8 mouse cellular contexts compared by ENCODE assay signal in the genomic region with DNA sequence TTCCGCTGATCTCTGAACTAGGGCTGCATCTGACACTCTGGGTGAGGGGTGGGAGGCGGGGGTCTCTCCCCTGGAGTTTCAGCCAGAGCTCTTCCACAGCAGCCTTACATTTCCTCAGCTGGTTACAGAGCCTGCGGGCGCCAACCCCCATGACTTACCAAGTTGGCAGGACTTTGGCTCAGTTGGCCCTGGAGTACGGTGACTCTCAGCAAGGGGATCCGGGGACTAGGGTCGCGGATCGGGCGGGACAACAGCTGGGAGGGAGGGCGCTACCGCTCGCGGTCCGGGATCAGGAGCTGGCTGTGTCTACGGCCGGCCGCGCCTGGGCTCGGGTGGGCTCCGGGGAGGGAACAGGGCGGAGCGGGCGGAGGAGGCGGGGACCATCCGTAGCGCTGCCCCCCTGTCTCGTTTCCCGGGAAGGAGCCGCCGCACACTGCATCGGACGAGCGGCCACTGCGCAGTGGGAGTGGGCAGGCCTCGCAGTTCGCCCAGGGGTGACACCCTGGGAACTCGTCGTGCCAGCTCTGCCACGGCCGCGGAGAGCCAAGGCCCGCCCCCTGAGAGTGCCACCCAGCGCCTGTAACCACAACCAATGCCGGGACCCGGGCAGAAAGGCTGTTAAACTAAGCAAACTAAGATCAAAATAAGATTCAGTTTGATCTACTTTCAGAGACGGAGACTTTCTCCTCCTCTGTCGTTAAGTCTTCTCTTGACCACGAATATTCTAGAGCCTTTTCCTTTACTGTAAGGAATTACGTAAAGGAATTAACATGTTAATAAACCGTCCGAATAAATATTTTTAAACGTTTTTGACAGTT. TPM values are rescaled to one million over a fixed set of nuclear protein-coding genes. Genes with fewer than 3 reads are reported as not detected.
DNase-seq lines count a peak whose midpoint lies in the region; ATAC-seq and TF ChIP-seq lines count a peak whose summit lies in the region.

TSS of gene Nod1 (minus strand) at position 502 of the 818 bp plus-strand sequence.

- TF ChIP-seq CTCF in lung, postnatal 0 days (IDR thresholded peaks at IDR 0.05) = peak; percentile 12; the same call in 1 of the 2 replicates

- 4% methylated on average over 43 of the region's 53 CpGs for WGBS in hindbrain, embryonic 11.5 days
- WGBS in lung, postnatal 0 days = under 1% methylated on average over 44 of the region's 53 CpGs

- no peak for DNase-seq in ES-E14 (ENCODE audit: low read depth, low spot score)
- DNase-seq in cerebellum, adult 9-11 months = peak; percentile 39
- DNase-seq in frontal cortex, postnatal 14 days (ENCODE audit: low spot score in 2 of 2) = peak; percentile 9 to 36
- DNase-seq in hindbrain, embryonic 11.5 days (ENCODE audit: low spot score) = peak; percentile 74
- DNase-seq in layer of hippocampus, adult 9-11 months = peak; percentile 86
- peak; percentile 90 for DNase-seq in lung, postnatal 0 days (ENCODE audit: low spot score)
- peak; percentile 72 for DNase-seq in ovary, postnatal 10 days (ENCODE audit: low spot score)
- DNase-seq in thymus, postnatal 10 days (ENCODE audit: low spot score in 2 of 2) = peak; percentile 44 to 55

- H3K4me1 ChIP-seq in ES-E14 (ENCODE audit: control insufficient read depth in 2 of 2, insufficient read depth in 2 of 2, low read length in 2 of 2, poor library complexity in 1 of 2) = peaks cover 0 to 2% of the 10 kb centered on the region in 2 experiments; a peak in 2 of 4 replicates
- no peaks in the 10 kb centered on the region for H3K4me1 ChIP-seq in hindbrain, embryonic 11.5 days (replicated peaks; ENCODE audit: control insufficient read depth, insufficient read depth, low read length)
- peaks cover 8% of the 10 kb centered on the region; the same call in 1 of the 2 replicates for H3K4me1 ChIP-seq in lung, postnatal 0 days (ENCODE audit: insufficient read depth, low read depth, low read length)

- peaks cover 7% of the 10 kb centered on the region; the same call in 1 of the 2 replicates for H3K27me3 ChIP-seq in hindbrain, embryonic 11.5 days (ENCODE audit: control insufficient read depth, insufficient read depth, low read length)
- H3K27me3 ChIP-seq in lung, postnatal 0 days (replicated peaks; ENCODE audit: insufficient read depth, low read length) = no peaks in the 10 kb centered on the region

- peak; percentile 87 for ATAC-seq in hindbrain, embryonic 11.5 days (ENCODE audit: low FRiP score)
- ATAC-seq in lung, postnatal 0 days = peak; percentile 96

- H3K27ac ChIP-seq in ES-E14 (ENCODE audit: insufficient read depth, low read depth, low read length, poor library complexity, severe bottlenecking) = no peak within 1 kb of the TSS
- H3K27ac ChIP-seq in hindbrain, embryonic 11.5 days (ENCODE audit: low read depth, low read length) = no peak within 1 kb of the TSS
- H3K27ac ChIP-seq in lung, postnatal 0 days (ENCODE audit: low read length) = peak within 1 kb of the TSS; percentile 92

- H3K36me3 ChIP-seq in ES-E14 (ENCODE audit: control insufficient read depth, insufficient read depth, low read length, poor library complexity, severe bottlenecking) = no peaks in the 10 kb centered on the region
- no peaks in the 10 kb centered on the region for H3K36me3 ChIP-seq in hindbrain, embryonic 11.5 days (ENCODE audit: control insufficient read depth, insufficient read depth, low read length)
- H3K36me3 ChIP-seq in lung, postnatal 0 days (ENCODE audit: insufficient read depth, low read length) = no peaks in the 10 kb centered on the region

- in situ Hi-C loops in ES-E14 (cut with MboI; ENCODE audit: low sequenced_read_pairs in 2 of 2, unreplicated experiment in 2 of 2) = no loop called here

- no peaks in the 10 kb centered on the region for H3K9me3 ChIP-seq in ES-E14 (ENCODE audit: control insufficient read depth, insufficient read depth, low read depth, low read length)
- H3K9me3 ChIP-seq in hindbrain, embryonic 11.5 days (ENCODE audit: control insufficient read depth, low read length) = no peaks in the 10 kb centered on the region
- no peaks in the 10 kb centered on the region for H3K9me3 ChIP-seq in lung, postnatal 0 days (ENCODE audit: low read length)

- H3K4me2 ChIP-seq in hindbrain, embryonic 11.5 days (replicated peaks; ENCODE audit: low read depth, low read length) = peak within 1 kb of the TSS; percentile 92
- peak within 1 kb of the TSS; percentile 75 for H3K4me2 ChIP-seq in lung, postnatal 0 days (replicated peaks; ENCODE audit: low read depth, low read length)

- H3K4me3 ChIP-seq in ES-E14 (ENCODE audit: insufficient read depth in 1 of 2, low read depth in 1 of 2, low read length in 2 of 2, poor library complexity in 1 of 2, severe bottlenecking in 1 of 2) = peak within 1 kb of the TSS; percentile 76 to 79
- H3K4me3 ChIP-seq in hindbrain, embryonic 11.5 days (ENCODE audit: low read depth, low read length) = peak within 1 kb of the TSS; percentile 50
- H3K4me3 ChIP-seq in lung, postnatal 0 days (ENCODE audit: low read depth, low read length) = peak within 1 kb of the TSS; percentile 64

- peak within 1 kb of the TSS; percentile 66 for H3K9ac ChIP-seq in ES-E14 (ENCODE audit: insufficient read depth, low read depth, low read length, poor library complexity, severe bottlenecking)
- H3K9ac ChIP-seq in hindbrain, embryonic 11.5 days (ENCODE audit: low read depth, low read length) = peak within 1 kb of the TSS; percentile 64
- H3K9ac ChIP-seq in lung, postnatal 0 days (replicated peaks; ENCODE audit: low read depth) = peak within 1 kb of the TSS; percentile 78

- no peak for TF ChIP-seq EP300 in lung, postnatal 0 days (IDR thresholded peaks at IDR 0.05)

TF ChIP-seq in ES-E14, 5 proteins besides CTCF, POLR2A, EP300 and RAD21:
- TF ChIP-seq ZC3H11A (IDR thresholded peaks at IDR 0.05; ENCODE audit: borderline replicate concordance, low read depth, low read length) = no peak
- no peak for TF ChIP-seq CHD2 (IDR thresholded peaks at IDR 0.05; ENCODE audit: low read depth, low read length)
- TF ChIP-seq ZNF384 (IDR thresholded peaks at IDR 0.05; ENCODE audit: low read depth, low read length) = no peak
- no peak for TF ChIP-seq MAFK (IDR thresholded peaks at IDR 0.05; ENCODE audit: insufficient read depth, low read depth, low read length)
- no peak for TF ChIP-seq HCFC1 (IDR thresholded peaks at IDR 0.05; ENCODE audit: borderline replicate concordance, insufficient read depth, low read length)

RNA-seq across cellular contexts. Expression of gene Nod1, which starts in this region (rescaled TPM):
- 1.3 and 1.6 TPM in 2 replicates for total RNA-seq in ES-E14 (2012; rRNA removed)
- polyA plus RNA-seq in hindbrain, embryonic 11.5 days (2014; fragmentation: Nextera tagmentation; extraction: Ambion mirVana) = 1.8 and 2.4 TPM in 2 replicates
- polyA plus RNA-seq in lung, postnatal 0 days (2015; fragmentation: Nextera tagmentation; extraction: Ambion mirVana) = 12.7 and 14.4 TPM in 2 replicates
